In genomic region chr9:36933813-36934493, GRCm38 (mm10) we compare ENCODE assay signal across 8 mouse cellular contexts.
A peak's percentile ranks its signal among the peaks of the same experiment; 100 is the strongest.
DNase-seq lines count a peak whose midpoint lies in the region; ATAC-seq lines count a peak whose summit lies in the region.

No protein-coding gene starts in this region.

- no peak overlapping the region for H3K27ac ChIP-seq in embryonic facial prominence, embryonic 11.5 days (replicated peaks; ENCODE audit: low read depth, low read length)
- H3K27ac ChIP-seq in limb, embryonic 11.5 days (replicated peaks; ENCODE audit: low read depth, low read length), result no peak overlapping the region
- H3K27ac ChIP-seq in neural tube, embryonic 12.5 days, result no peak overlapping the region

- no peaks in the 10 kb centered on the region for H3K36me3 ChIP-seq in embryonic facial prominence, embryonic 11.5 days (replicated peaks; ENCODE audit: control insufficient read depth, insufficient read depth, low read depth, low read length)
- no peaks in the 10 kb centered on the region for H3K36me3 ChIP-seq in limb, embryonic 11.5 days (ENCODE audit: control insufficient read depth, insufficient read depth, low read length)
- peaks cover 8% of the 10 kb centered on the region for H3K36me3 ChIP-seq in neural tube, embryonic 12.5 days

- peak; percentile 55 for DNase-seq in urinary bladder, postnatal 25 days (ENCODE audit: low spot score)
- DNase-seq in urinary bladder, postnatal 10 days (ENCODE audit: low spot score), result no peak
- peak; percentile 87 for DNase-seq in embryonic facial prominence, embryonic 11.5 days (ENCODE audit: low spot score)
- DNase-seq in heart, adult 9 months (ENCODE audit: low spot score in 2 of 2), result peak; percentile 36 to 51
- peak; percentile 43 for DNase-seq in kidney, adult 9 months
- peak; percentile 71 for DNase-seq in limb, embryonic 11.5 days (ENCODE audit: low spot score)
- DNase-seq in thymus, postnatal 14 days, result peak; percentile 7

- H3K4me2 ChIP-seq in embryonic facial prominence, embryonic 11.5 days (ENCODE audit: low read depth, low read length), result no peak overlapping the region
- no peak overlapping the region for H3K4me2 ChIP-seq in limb, embryonic 11.5 days (ENCODE audit: low read depth, severe bottlenecking)
- H3K4me2 ChIP-seq in neural tube, embryonic 12.5 days (replicated peaks), result peak overlapping the region; percentile 34

- peak; percentile 73; the same call in 1 of the 2 replicates for ATAC-seq in embryonic facial prominence, embryonic 11.5 days (replicated peaks; ENCODE audit: insufficient number of reproducible peaks, low FRiP score, low TSS enrichment, low read depth)
- no peak for ATAC-seq in limb, embryonic 11.5 days (ENCODE audit: insufficient number of reproducible peaks, low FRiP score, low TSS enrichment, low read depth)
- peak; percentile 76 for ATAC-seq in neural tube, embryonic 12.5 days (ENCODE audit: low FRiP score, low read depth)

- H3K27me3 ChIP-seq in embryonic facial prominence, embryonic 11.5 days (ENCODE audit: control insufficient read depth, insufficient read depth, low read length), result no peaks in the 10 kb centered on the region
- peaks cover 16% of the 10 kb centered on the region for H3K27me3 ChIP-seq in limb, embryonic 11.5 days (ENCODE audit: control insufficient read depth, insufficient read depth, low read length)
- H3K27me3 ChIP-seq in neural tube, embryonic 12.5 days (replicated peaks), result no peaks in the 10 kb centered on the region

- WGBS in embryonic facial prominence, embryonic 11.5 days, result 46% methylated on average over 16 of the region's 16 CpGs
- 16% methylated on average over 16 of the region's 16 CpGs for WGBS in limb, embryonic 11.5 days
- WGBS in neural tube, embryonic 12.5 days, result 17% methylated on average over 16 of the region's 16 CpGs

- no peak overlapping the region for H3K4me3 ChIP-seq in embryonic facial prominence, embryonic 11.5 days (ENCODE audit: low read depth, low read length)
- no peak overlapping the region for H3K4me3 ChIP-seq in limb, embryonic 11.5 days (ENCODE audit: low read depth, low read length)
- no peak overlapping the region for H3K4me3 ChIP-seq in neural tube, embryonic 12.5 days

- H3K9me3 ChIP-seq in embryonic facial prominence, embryonic 11.5 days (replicated peaks; ENCODE audit: control insufficient read depth, low read length), result no peaks in the 10 kb centered on the region
- no peaks in the 10 kb centered on the region for H3K9me3 ChIP-seq in limb, embryonic 11.5 days (ENCODE audit: control insufficient read depth, low read length)
- 0 out of 2 replicates have a peak, but pooled peaks cover 4% of the 10 kb centered on the region for H3K9me3 ChIP-seq in neural tube, embryonic 12.5 days

- H3K9ac ChIP-seq in embryonic facial prominence, embryonic 11.5 days (replicated peaks; ENCODE audit: low read length), result no peak overlapping the region
- H3K9ac ChIP-seq in limb, embryonic 11.5 days (ENCODE audit: low read length), result no peak overlapping the region
- H3K9ac ChIP-seq in neural tube, embryonic 12.5 days, result no peak overlapping the region

- H3K4me1 ChIP-seq in embryonic facial prominence, embryonic 11.5 days (ENCODE audit: control insufficient read depth, insufficient read depth, low read length), result no peaks in the 10 kb centered on the region; the same call in 1 of the 2 replicates
- H3K4me1 ChIP-seq in limb, embryonic 11.5 days (ENCODE audit: control insufficient read depth, insufficient read depth, low read length), result peaks cover 11% of the 10 kb centered on the region
- H3K4me1 ChIP-seq in neural tube, embryonic 12.5 days, result peaks cover 30% of the 10 kb centered on the region
